Comparison of ENCODE assay signal across 15 mouse cellular contexts in genomic region chr8:84474456-84474855, GRCm38 (mm10).
DNase-seq lines count a peak whose midpoint lies in the region; ATAC-seq and TF ChIP-seq lines count a peak whose summit lies in the region.
"Had no signal": no experiment of that assay in that cellular context is flagged by ENCODE, and none has a peak within 500 bp of the region (broad histone marks: within the 10 kb centered on the region; RNA-seq: fewer than 3 reads in every experiment).

No protein-coding gene starts in this region.

- WGBS in liver, adult 2 months: 74% methylated on average over 1 of the region's 1 CpGs

- DNase-seq in liver, adult 2 months (ENCODE audit: extremely low read depth, low read depth, low spot score): no peak
- DNase-seq in liver (no peak), A20 (ENCODE audit: low read depth, low spot score) (peak; percentile 22)
- DNase-seq in c-Kit-positive CD71-positive TER-119-negative erythroid progenitor cells, embryonic 14.5 days (ENCODE audit: low read depth): peak; percentile 10
- no peak for DNase-seq in B cell, adult 2 months
- DNase-seq: adrenal gland, postnatal 36 days; cerebellum, adult 9-11 months; heart, postnatal 36 days; kidney, adult 11 months; right cerebral cortex, adult 18-20 months had no signal

- no peaks in the 10 kb centered on the region for H3K27me3 ChIP-seq in liver, adult 2 months (ENCODE audit: control insufficient read depth, insufficient read depth, low read length)
- H3K27me3 ChIP-seq in E14TG2a.4 (ENCODE audit: insufficient read depth, low read length): no peaks in the 10 kb centered on the region
- H3K27me3 ChIP-seq: forebrain, embryonic 15.5 days; midbrain, embryonic 12.5 days; neural tube, embryonic 12.5 days had no signal

- H3K4me3 ChIP-seq in liver, adult 2 months (ENCODE audit: insufficient read depth, low read depth, low read length): no peak overlapping the region
- no peak overlapping the region for H3K4me3 ChIP-seq in E14TG2a.4 (replicated peaks; ENCODE audit: low read length)
- H3K4me3 ChIP-seq: forebrain, embryonic 15.5 days; midbrain, embryonic 12.5 days; neural tube, embryonic 12.5 days had no signal

- no peak overlapping the region for H3K9ac ChIP-seq in liver, adult 2 months (ENCODE audit: low read depth, low read length)
- H3K9ac ChIP-seq: forebrain, embryonic 15.5 days; midbrain, embryonic 12.5 days; neural tube, embryonic 12.5 days had no signal

- no peaks in the 10 kb centered on the region for H3K9me3 ChIP-seq in E14TG2a.4 (ENCODE audit: low read length)
- H3K9me3 ChIP-seq: forebrain, embryonic 15.5 days; midbrain, embryonic 12.5 days; neural tube, embryonic 12.5 days had no signal

- H3K4me1 ChIP-seq in liver, adult 2 months (ENCODE audit: control insufficient read depth, insufficient read depth, low read length): no peaks in the 10 kb centered on the region
- H3K4me1 ChIP-seq in E14TG2a.4 (replicated peaks; ENCODE audit: low read depth, low read length): peaks cover 8% of the 10 kb centered on the region
- H3K4me1 ChIP-seq: forebrain, embryonic 15.5 days; midbrain, embryonic 12.5 days had no signal

- no peaks in the 10 kb centered on the region for H3K36me3 ChIP-seq in liver, adult 2 months (ENCODE audit: control insufficient read depth, insufficient read depth, low read length)
- no peaks in the 10 kb centered on the region for H3K36me3 ChIP-seq in E14TG2a.4 (ENCODE audit: insufficient read depth, low read length)
- H3K36me3 ChIP-seq: forebrain, embryonic 15.5 days; midbrain, embryonic 12.5 days; neural tube, embryonic 12.5 days had no signal

- H3K79me2 ChIP-seq in liver, adult 2 months (ENCODE audit: control insufficient read depth, insufficient read depth, low read length): no peaks in the 10 kb centered on the region

- no peak for ATAC-seq in megakaryocyte, adult 5-6 weeks (ENCODE audit: poor library complexity, severe bottlenecking)
- ATAC-seq: forebrain, embryonic 15.5 days had no signal

- TF ChIP-seq POLR2A in liver, adult 2 months (IDR thresholded peaks at IDR 0.05; ENCODE audit: extremely low read depth, insufficient read depth, low read length): no peak

- H3K27ac ChIP-seq in liver, adult 2 months (replicated peaks; ENCODE audit: insufficient read depth, low read depth, low read length): no peak overlapping the region
- H3K27ac ChIP-seq: forebrain, embryonic 15.5 days; midbrain, embryonic 12.5 days; neural tube, embryonic 12.5 days had no signal

- 0 out of 2 replicates have a peak, but pooled peaks have one; percentile 20 for TF ChIP-seq CTCF in liver, adult 2 months (IDR thresholded peaks at IDR 0.05; ENCODE audit: low read depth, low read length)
- TF ChIP-seq CTCF in E14TG2a.4 (conservative IDR thresholded peaks at IDR 0.05; ENCODE audit: low read length): peak; percentile 48

Comparison
In these comparisons a context has a peak if more than half of its experiments do, and no peak if none do; other contexts are left out.
1. DNase-seq: peak in A20 (single experiment) and c-Kit-positive CD71-positive TER-119-negative erythroid progenitor cells, embryonic 14.5 days (single experiment); none in liver, adult 2 months (single experiment), liver (single experiment) and B cell, adult 2 months (0 of 2).